Mouse (Mus musculus): ENCODE data around the gene Atg16l2. TPM values are rescaled to one million over a fixed set of nuclear protein-coding genes. Genes with fewer than 3 reads are reported as not detected.

The Atg16l2 gene
- polyA plus RNA-seq, 1 experiment from 2014 or later = 13.7 TPM

DNA sequence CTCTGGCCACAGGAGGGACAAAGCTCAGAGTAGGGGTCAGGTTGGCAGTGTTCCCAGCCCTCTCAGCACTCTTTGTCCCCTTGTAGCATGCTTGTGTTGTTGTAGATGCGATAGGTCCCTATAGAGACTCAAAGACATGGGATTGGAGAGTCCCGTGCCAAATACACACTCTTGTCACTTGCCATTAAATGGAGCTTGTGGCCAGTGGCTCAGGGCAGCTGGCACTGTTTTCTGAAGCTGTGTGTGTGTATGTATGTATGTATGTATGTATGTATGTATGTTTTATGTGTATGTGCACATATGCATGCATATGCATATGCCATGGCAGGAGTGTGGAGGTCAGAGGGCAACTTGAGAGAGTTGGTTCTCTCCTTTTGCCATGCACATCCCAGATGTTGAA, 25.7 kb upstream of the Atg16l2 start:
- no peak for ATAC-seq (replicated peaks; ENCODE audit: insufficient number of reproducible peaks, low FRiP score, low TSS enrichment)
- Histone ChIP-seq H3K9me3 (replicated peaks; ENCODE audit: control insufficient read depth, low read length) (no peaks in the 10 kb centered on the region), H3K27me3 (ENCODE audit: control insufficient read depth, insufficient read depth, low read length) (peaks cover 7% of the 10 kb centered on the region), H3K4me2 (no peak overlapping the region), H3K4me1 (ENCODE audit: control insufficient read depth, insufficient read depth, low read length) (peaks cover 19% of the 10 kb centered on the region), H3K36me3 (ENCODE audit: control insufficient read depth, insufficient read depth, low read length) (no peaks in the 10 kb centered on the region), H3K4me3 (ENCODE audit: low read depth, low read length) (no peak overlapping the region), H3K27ac (ENCODE audit: low read depth, low read length) (no peak overlapping the region), H3K9ac (ENCODE audit: low read depth, low read length) (no peak overlapping the region)
- 89% methylated on average over 2 of the region's 2 CpGs for WGBS (ENCODE audit: insufficient replicate concordance)

GRCm38 (mm10) chr7:101327263-101327662, 25.2 kb upstream of the Atg16l2 start:
- H3K9me3 ChIP-seq (replicated peaks; ENCODE audit: control insufficient read depth, low read length) = no peaks in the 10 kb centered on the region
- H3K4me3 ChIP-seq (ENCODE audit: low read depth, low read length) = no peak overlapping the region
- no peaks in the 10 kb centered on the region for H3K36me3 ChIP-seq (ENCODE audit: control insufficient read depth, insufficient read depth, low read length)
- WGBS (ENCODE audit: insufficient replicate concordance) = 47% methylated on average over 5 of the region's 5 CpGs
- no peak overlapping the region for H3K4me2 ChIP-seq
- no peak overlapping the region for H3K27ac ChIP-seq (ENCODE audit: low read depth, low read length)
- H3K27me3 ChIP-seq (ENCODE audit: control insufficient read depth, insufficient read depth, low read length) = peaks cover 7% of the 10 kb centered on the region
- ATAC-seq (replicated peaks; ENCODE audit: insufficient number of reproducible peaks, low FRiP score, low TSS enrichment) = no peak
- no peak overlapping the region for H3K9ac ChIP-seq (ENCODE audit: low read depth, low read length)
- H3K4me1 ChIP-seq (ENCODE audit: control insufficient read depth, insufficient read depth, low read length) = peaks cover 19% of the 10 kb centered on the region

GRCm38 (mm10) chr7:101326006-101326405, 24.0 kb upstream of the Atg16l2 start:
- WGBS (ENCODE audit: insufficient replicate concordance) = 82% methylated on average over 5 of the region's 5 CpGs
- no peak overlapping the region for H3K4me3 ChIP-seq (ENCODE audit: low read depth, low read length)
- peaks cover 11% of the 10 kb centered on the region for H3K27me3 ChIP-seq (ENCODE audit: control insufficient read depth, insufficient read depth, low read length)
- no peak overlapping the region for H3K4me2 ChIP-seq
- H3K36me3 ChIP-seq (ENCODE audit: control insufficient read depth, insufficient read depth, low read length) = no peaks in the 10 kb centered on the region
- peaks cover 22% of the 10 kb centered on the region for H3K4me1 ChIP-seq (ENCODE audit: control insufficient read depth, insufficient read depth, low read length)
- no peak overlapping the region for H3K27ac ChIP-seq (ENCODE audit: low read depth, low read length)
- H3K9ac ChIP-seq (ENCODE audit: low read depth, low read length) = no peak overlapping the region
- ATAC-seq (replicated peaks; ENCODE audit: insufficient number of reproducible peaks, low FRiP score, low TSS enrichment) = no peak
- no peaks in the 10 kb centered on the region for H3K9me3 ChIP-seq (replicated peaks; ENCODE audit: control insufficient read depth, low read length)

DNA sequence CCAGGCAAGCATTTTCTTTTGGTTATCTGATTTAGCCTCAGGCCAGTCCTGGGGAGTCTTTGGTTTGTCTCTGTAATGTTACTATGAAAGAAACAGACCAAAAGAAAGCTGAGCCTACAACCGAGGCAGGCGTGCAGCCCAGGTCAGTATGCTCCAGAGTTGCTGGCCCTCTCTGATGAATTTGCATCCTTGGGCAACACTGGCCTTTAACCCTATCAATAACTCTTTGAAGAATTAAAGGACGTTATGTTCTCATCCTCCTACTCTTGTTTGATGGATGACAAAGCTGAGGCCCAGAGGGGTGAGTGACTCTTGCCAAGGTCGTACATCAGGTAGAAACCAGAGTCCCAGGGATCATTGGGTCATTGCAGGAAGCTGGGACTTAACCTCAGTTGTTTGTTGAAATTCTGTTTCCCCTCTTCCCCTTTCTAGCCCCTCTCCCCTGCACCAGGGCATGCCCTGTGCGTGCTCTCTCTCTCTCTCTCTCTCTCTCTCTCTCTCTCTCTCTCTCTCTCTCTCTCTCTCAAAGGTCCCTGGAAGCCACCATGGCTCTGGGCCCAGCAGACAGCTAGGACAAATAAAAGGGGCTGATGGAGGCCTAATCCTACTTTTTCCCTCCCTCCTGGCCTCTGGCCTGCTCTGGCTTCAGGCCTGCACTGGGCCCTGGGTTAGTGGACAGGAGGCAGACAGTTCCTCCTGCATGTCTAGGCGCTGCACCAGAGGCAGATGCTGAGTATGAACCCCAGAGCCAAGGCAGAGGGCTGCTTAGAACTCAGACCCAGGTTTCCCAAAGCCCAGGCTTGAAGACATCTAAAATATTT, 22.3 kb upstream of the Atg16l2 start:
- H3K4me2 ChIP-seq = peak overlapping the region; percentile 77; the same call in 1 of the 2 replicates
- H3K27me3 ChIP-seq (ENCODE audit: control insufficient read depth, insufficient read depth, low read length) = peaks cover 15% of the 10 kb centered on the region
- no peak overlapping the region for H3K27ac ChIP-seq (ENCODE audit: low read depth, low read length)
- 55% methylated on average over 6 of the region's 6 CpGs for WGBS (ENCODE audit: insufficient replicate concordance)
- no peak for ATAC-seq (replicated peaks; ENCODE audit: insufficient number of reproducible peaks, low FRiP score, low TSS enrichment)
- H3K4me3 ChIP-seq (ENCODE audit: low read depth, low read length) = no peak overlapping the region
- H3K36me3 ChIP-seq (ENCODE audit: control insufficient read depth, insufficient read depth, low read length) = no peaks in the 10 kb centered on the region
- H3K9me3 ChIP-seq (replicated peaks; ENCODE audit: control insufficient read depth, low read length) = no peaks in the 10 kb centered on the region
- peaks cover 20% of the 10 kb centered on the region for H3K4me1 ChIP-seq (ENCODE audit: control insufficient read depth, insufficient read depth, low read length)
- no peak overlapping the region for H3K9ac ChIP-seq (ENCODE audit: low read depth, low read length)

DNA sequence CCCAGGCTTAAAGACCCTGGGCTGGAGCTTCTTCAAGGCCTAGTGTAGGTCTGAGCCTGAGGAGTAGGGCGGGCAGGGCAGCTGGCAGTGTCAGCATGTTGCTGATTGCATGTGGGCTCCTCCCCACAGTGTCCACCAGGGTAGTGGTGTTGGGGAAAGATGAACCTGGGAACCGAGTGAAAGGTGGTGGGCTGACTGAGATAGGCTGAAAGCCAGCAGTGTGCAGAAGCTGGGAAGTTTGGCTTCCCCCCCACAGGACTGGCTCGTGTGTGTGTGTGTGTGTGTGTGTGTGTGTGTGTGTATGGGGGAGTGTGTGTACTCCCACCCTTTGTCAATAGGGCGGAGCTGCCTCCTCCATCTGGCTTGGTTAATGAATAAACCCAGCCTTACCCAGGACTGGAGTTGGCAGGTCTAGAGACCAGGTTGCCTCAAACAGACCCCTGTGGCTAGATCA, 21.1 kb upstream of the Atg16l2 start:
- no peak overlapping the region; the same call in 1 of the 2 replicates for H3K9ac ChIP-seq (ENCODE audit: low read depth, low read length)
- H3K9me3 ChIP-seq (replicated peaks; ENCODE audit: control insufficient read depth, low read length) = no peaks in the 10 kb centered on the region
- H3K27ac ChIP-seq (ENCODE audit: low read depth, low read length) = no peak overlapping the region
- ATAC-seq (replicated peaks; ENCODE audit: insufficient number of reproducible peaks, low FRiP score, low TSS enrichment) = no peak
- peaks cover 13% of the 10 kb centered on the region for H3K4me1 ChIP-seq (ENCODE audit: control insufficient read depth, insufficient read depth, low read length)
- WGBS (ENCODE audit: insufficient replicate concordance) = 60% methylated on average over 4 of the region's 4 CpGs
- H3K4me2 ChIP-seq = peak overlapping the region; percentile 77
- peak overlapping the region; percentile 85 for H3K4me3 ChIP-seq (ENCODE audit: low read depth, low read length)
- H3K27me3 ChIP-seq (ENCODE audit: control insufficient read depth, insufficient read depth, low read length) = peaks cover 16% of the 10 kb centered on the region
- H3K36me3 ChIP-seq (ENCODE audit: control insufficient read depth, insufficient read depth, low read length) = no peaks in the 10 kb centered on the region

DNA sequence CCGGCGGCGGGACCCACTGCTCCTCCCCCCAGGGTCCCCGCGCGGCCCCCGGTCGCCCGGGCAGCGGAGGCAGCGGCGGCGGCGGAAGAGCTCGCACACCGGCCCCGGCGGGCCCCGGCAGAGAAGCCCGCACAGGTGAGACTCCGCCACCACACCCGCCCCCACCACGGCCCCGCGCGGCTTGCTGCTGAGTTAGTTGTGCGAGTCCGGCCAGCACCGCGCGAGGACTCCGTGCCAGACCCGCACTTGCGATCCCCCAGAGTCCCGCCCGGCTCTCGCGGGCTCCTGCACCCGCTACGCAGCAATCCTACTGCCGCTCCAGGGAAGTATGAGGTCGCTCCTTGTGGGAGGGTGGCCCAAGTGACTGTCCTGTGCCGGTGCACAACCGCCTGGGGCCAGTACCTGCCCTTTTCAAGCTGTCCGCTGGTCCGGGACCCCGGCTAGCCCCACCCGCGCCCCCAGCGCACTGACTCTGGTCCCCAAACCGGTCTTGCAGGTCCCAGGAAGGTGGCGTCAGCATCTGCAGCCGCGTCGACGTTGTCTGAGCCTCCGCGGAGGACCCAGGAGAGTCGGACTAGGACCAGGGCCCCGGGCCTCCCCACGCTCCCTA, 19.3 kb upstream of the Atg16l2 start:
- H3K4me2 ChIP-seq = peak overlapping the region; percentile 77
- no peaks in the 10 kb centered on the region for H3K9me3 ChIP-seq (replicated peaks; ENCODE audit: control insufficient read depth, low read length)
- no peaks in the 10 kb centered on the region for H3K36me3 ChIP-seq (ENCODE audit: control insufficient read depth, insufficient read depth, low read length)
- peaks cover 14% of the 10 kb centered on the region for H3K4me1 ChIP-seq (ENCODE audit: control insufficient read depth, insufficient read depth, low read length)
- WGBS (ENCODE audit: insufficient replicate concordance) = 1% methylated on average over 46 of the region's 61 CpGs
- peak; percentile 45 for ATAC-seq (replicated peaks; ENCODE audit: insufficient number of reproducible peaks, low FRiP score, low TSS enrichment)
- H3K27ac ChIP-seq (ENCODE audit: low read depth, low read length) = peak overlapping the region; percentile 54; the same call in 1 of the 2 replicates
- H3K9ac ChIP-seq (ENCODE audit: low read depth, low read length) = peak overlapping the region; percentile 66
- H3K27me3 ChIP-seq (ENCODE audit: control insufficient read depth, insufficient read depth, low read length) = peaks cover 12% of the 10 kb centered on the region
- peak overlapping the region; percentile 85 for H3K4me3 ChIP-seq (ENCODE audit: low read depth, low read length)

DNA sequence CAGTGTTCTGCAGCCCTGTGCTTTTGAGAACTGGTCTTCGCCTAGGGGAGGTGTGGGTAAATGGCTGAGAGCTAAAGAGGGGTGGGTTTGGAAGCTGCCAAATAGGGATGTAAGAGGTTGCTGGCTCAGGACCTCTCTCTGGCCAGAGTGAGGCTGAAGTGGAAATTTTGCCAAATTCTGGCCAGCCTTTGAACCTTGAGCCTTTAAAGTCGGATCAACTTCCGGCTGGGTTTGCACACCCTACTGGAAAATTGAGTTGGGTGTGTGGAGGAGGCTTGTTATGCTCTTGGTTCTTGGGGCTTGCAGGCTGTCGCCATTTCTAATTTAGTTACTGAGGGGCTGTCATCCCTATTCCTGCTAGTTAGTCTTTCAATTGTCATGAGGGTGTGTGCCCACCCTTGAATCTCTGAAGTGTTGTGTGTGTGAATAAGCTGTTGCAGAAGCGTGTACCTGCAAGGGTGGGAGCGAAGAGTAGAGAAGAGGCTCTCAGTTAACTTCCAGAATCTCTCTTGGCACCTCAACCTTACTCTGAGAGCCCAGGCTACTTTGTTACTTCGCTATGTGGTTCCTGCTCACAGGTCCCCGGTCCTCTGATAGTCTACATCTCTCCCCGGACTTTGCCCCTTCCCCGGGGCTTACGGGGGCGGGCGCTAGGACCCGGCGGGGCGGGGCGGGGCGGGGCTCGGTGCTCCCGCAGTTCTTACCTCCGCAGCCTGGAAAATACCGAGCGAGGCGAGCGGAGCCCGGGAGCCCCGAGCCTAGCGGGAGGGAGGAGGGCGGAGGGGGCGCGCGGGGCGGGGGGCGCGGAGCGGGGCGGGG, 18.6 kb upstream of the Atg16l2 start:
- Histone ChIP-seq H3K36me3 (ENCODE audit: control insufficient read depth, insufficient read depth, low read length) (no peaks in the 10 kb centered on the region), H3K9me3 (replicated peaks; ENCODE audit: control insufficient read depth, low read length) (no peaks in the 10 kb centered on the region), H3K4me2 (peak overlapping the region; percentile 77), H3K27ac (ENCODE audit: low read depth, low read length) (peak overlapping the region; percentile 54; the same call in 1 of the 2 replicates), H3K4me3 (ENCODE audit: low read depth, low read length) (peak overlapping the region; percentile 85), H3K9ac (ENCODE audit: low read depth, low read length) (peak overlapping the region; percentile 66), H3K4me1 (ENCODE audit: control insufficient read depth, insufficient read depth, low read length) (peaks cover 14% of the 10 kb centered on the region), H3K27me3 (ENCODE audit: control insufficient read depth, insufficient read depth, low read length) (peaks cover 12% of the 10 kb centered on the region)
- ATAC-seq (replicated peaks; ENCODE audit: insufficient number of reproducible peaks, low FRiP score, low TSS enrichment) = peak; percentile 31
- WGBS (ENCODE audit: insufficient replicate concordance) = 3% methylated on average over 27 of the region's 37 CpGs

DNA sequence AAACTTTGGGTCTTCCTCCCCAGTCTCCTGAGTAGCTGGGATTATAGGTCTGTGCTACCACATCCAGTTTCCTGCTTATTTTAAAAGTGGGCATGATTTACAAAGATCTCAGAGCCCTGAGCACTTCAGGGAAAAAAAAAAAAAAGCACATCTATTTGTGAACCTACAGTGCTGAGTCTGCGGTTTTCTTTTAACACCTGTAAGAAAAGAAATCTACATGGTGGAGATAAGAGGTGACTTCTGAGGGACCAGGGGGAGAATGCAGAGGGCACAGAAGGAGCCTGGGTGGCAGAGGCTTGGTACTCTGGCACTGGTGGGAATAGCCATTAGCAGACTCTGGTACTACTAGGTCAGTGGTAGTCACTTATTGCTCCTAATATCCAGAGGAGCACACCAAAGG, 17.7 kb upstream of the Atg16l2 start:
- H3K27me3 ChIP-seq (ENCODE audit: control insufficient read depth, insufficient read depth, low read length) = peaks cover 12% of the 10 kb centered on the region
- H3K4me3 ChIP-seq (ENCODE audit: low read depth, low read length) = no peak overlapping the region
- H3K36me3 ChIP-seq (ENCODE audit: control insufficient read depth, insufficient read depth, low read length) = no peaks in the 10 kb centered on the region
- H3K27ac ChIP-seq (ENCODE audit: low read depth, low read length) = no peak overlapping the region
- 65% methylated on average over 1 of the region's 1 CpGs for WGBS (ENCODE audit: insufficient replicate concordance)
- no peaks in the 10 kb centered on the region for H3K9me3 ChIP-seq (replicated peaks; ENCODE audit: control insufficient read depth, low read length)
- ATAC-seq (replicated peaks; ENCODE audit: insufficient number of reproducible peaks, low FRiP score, low TSS enrichment) = no peak
- peaks cover 17% of the 10 kb centered on the region for H3K4me1 ChIP-seq (ENCODE audit: control insufficient read depth, insufficient read depth, low read length)
- H3K4me2 ChIP-seq = no peak overlapping the region
- no peak overlapping the region for H3K9ac ChIP-seq (ENCODE audit: low read depth, low read length)
